Mouse (Mus musculus): ENCODE results near the gene Bscl2. TPM values are rescaled to one million over a fixed set of nuclear protein-coding genes. Genes with fewer than 3 reads are reported as not detected.

Gene Bscl2
- total RNA-seq (2023), result 45.4 to 52.9 TPM (median 48.9 TPM) in 4 replicates

DNA sequence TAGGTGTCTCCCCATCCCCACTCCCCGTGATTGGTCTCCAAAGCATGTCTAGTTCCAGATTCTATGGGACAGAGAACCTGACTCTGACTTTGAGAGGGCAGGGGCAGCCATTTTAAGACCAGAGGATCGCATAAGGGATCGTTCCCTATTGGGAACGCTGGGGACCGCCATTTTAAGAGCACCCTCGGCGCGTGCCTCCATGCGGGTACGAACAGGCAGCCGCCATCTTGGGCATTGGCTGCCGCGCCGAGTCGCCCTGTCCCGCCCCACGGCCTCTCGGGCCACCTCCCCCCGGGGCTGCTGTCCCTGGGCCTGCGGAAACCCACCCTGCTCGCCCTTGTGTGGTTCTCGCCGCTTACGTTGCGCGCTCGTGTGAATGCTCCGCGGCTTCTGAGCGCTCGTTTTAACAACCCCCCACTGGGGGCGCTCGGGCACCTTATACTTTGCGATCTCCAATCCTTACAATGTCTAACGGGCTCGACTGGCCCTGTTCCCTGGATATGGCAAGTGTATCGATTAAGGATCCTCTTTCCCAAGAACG lies at the start of gene Bscl2:
Gene Bscl2, plus strand, starts transcription at position 217 of the 541 bp plus-strand sequence.

DNA sequence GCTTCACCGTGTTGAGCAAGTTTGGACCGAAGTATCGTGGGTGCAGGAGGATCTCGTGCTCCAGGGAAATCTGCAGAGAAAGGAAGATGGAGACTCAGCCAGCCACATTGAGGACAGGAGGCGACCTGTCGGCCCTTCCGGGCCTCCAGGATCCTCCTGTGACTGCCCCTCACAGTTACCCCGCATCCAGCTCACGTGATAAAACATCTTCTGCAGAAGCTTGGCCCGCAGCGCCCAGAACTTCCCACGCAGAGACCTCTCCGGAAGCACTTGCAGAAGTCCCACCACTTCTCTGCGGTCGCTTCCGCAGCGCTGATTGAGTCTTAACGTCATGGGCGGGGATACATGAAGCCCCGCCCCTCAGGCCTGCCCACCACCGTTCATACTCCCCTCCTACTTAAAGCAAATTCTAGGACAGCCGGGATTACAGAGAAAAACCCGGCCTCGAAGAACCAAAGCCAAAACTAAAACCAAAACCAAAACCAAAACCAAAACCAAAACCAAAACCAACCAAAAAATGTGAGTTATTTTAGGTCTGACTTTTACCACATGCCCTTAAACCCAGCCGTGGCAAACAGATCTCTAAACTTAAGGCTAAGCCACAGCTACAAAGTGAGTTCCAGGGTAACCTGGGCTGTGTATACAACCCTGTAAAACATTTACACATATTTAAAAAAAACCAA lies 38.9 kb upstream of the Bscl2 start, which contains the start of gene Polr2g:
Gene Polr2g, minus strand, starts transcription at position 314 of the 683 bp plus-strand sequence.

DNA sequence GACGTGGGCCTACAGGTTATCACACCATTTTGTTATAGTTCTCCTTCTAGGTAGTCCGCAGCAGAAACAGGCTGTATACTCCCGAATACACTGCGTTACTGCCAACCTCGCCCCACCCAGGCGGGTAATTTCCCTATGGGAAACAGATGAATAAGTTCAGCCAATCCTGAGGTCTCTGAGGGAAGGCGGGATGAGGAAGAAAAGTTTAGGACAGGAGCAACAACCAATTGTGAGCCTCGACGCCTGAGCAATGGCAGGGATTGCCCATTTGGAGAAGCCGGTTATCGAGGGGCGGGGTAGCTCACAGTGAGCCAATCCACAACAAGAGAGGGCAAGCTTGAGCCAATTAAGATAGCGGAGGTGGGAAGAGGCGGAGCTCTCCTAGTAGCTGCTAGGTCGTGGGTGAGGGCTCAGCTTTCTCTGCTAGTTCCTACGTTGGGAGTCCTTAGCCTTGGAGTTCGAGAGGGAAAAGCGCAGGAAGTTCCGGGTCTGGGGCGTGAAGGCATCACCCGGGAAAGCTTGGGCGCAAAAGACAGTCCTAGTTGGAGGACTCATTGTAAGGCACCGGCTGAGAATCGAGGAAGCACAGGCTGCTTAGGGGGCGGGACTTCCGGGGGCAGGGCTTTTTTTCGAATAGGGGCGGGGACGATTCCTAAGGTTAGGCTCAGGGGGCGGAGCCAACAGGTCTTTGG lies 35.0 kb upstream of the Bscl2 start, which contains the start of gene Zbtb3:
Gene Zbtb3, plus strand, starts transcription at position 426 of the 692 bp plus-strand sequence.

DNA sequence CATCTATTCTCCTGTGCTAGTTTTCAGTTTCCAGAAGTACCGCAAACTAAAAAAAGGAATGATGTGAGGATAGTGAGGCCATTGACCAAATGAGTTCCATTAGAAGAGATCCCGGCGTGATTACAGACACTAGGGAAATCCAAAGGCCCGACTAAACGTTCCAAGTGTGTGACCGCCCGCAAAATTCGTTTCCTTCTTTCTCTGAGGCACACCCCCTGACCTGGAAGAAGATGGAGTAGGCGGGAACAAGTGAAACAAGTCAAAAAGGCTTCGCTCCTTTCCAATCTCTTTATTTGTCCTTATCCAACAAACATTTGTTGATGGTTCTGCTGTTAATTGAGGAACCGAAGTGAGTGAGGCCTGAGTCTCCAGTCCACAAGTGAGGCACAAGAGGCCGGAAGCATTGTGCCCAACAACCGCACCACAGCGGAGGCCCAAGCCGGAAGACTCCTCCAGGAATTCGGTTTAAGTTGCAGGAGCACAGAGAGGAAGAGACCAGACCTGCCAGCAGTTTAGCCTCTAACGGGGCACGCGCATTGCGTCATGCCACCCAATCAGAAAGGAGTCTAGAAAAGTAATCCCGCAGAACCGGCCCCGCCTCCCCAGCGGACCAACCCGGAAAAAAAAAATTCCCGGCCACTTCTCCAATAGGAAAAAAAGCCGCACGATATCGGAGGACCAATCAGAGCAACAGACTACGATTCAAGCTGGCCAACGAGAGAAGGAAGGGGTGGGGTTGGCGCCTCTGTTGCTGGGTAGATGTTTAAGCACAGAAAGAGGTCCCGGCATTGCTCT lies 18.3 kb upstream of the Bscl2 start, which contains the start of gene Ttc9c:
Gene Ttc9c, minus strand, starts transcription at position 533 of the 795 bp plus-strand sequence.

DNA sequence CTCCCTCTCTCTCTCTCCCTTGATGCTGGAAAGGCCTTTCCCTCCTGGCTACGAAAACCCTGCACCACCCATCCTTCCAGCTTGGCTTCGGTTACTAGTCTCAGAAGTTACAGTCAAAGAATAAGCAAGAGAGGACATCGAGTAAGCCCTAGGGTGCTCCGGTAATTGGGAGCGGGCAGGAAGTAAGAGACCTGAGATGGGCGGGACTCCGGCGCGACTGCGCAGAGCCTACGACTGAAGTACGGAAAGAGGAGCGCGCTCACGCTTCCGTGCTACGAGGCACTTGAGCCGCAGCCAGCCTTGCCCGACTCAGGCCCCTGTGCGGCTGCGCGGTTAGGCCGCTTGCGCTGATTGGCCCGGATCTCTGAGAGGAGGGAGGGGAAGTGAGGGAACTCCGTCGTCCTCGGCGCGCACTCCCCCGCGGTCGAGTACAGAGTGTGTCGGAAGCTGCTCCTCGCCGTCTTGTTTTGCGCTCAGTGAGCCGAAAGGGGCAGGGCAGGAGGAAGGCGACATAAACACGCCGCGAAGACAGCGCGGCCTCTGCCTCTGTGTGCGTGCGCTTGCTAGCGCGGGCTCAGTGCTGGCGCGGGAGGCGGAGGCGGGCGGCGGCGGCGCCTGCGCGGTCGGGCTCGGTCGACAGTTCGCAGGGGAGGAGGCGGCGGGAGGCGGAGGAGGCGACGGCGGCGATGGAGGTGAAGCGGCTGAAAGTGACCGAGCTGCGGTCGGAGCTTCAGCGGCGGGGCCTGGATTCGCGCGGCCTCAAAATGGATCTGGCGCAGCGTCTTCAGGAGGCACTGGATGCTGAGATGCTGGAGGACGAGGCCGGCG lies 17.5 kb upstream of the Bscl2 start, which contains the start of gene Hnrnpul2:
Gene Hnrnpul2, plus strand, starts transcription at position 415 of the 828 bp plus-strand sequence.

DNA sequence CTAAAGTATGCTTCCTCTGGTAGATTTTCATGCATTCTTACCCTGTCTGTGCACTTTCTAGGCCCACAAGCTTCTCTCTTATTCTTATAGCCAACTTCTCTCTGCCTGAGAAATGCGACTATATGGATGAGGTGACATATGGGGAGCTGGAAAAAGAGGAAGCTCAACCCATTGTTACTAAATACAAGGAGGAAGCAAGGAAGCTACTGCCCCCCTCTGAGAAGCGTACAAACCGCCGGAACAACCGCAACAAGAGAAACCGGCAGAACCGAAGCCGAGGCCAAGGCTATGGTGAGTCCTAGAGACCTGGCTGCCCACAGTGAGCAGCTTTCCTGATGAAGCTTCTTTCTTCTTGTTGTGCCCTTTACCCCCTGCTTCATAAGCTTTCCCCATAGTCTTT lies 7.6 kb upstream of the Bscl2 start, which contains the start of gene AC129217.1:
Gene AC129217.1, plus strand, starts transcription at position 114 of the 400 bp plus-strand sequence.

DNA sequence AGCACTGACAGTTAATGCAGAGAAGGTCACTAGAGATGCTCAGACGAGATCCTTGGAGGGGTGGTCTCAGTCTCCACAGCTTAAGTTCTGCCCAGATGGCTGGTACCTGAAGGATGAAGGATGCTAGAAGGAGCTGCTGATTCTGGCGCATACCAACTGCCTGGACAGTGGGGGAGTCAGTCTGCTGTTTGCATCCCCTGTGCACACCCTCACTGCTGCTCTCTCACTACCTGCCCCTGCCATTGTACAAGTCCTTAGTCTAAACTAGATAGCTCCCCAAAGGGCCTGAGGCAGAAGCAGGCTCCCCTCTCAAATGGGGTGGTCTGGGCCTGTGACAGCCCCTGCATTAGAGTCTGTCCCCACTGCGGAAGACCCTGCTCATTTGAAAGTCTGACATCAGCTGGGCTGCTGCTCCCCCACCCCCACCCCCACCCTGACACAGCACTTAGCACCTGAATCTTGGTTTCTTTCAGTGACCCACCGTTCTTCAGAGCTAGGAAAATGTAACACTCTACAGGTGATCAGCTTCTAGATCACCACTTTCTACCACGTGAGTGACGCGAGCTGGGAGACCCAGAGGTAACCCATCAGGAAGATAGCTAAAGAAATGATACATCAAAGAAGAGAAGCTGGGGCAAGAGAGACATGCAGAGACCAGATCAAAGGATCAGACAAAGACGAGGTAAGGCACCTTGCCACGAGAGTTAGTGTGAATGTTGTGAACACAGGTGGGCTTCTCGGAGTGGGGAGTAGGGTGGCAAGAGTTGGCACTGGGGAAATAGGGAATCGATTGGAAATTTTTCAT lies 2.0 kb downstream of the Bscl2 start, which contains the start of gene Gng3:
Gene Gng3, minus strand, starts transcription at position 92 of the 805 bp plus-strand sequence.

DNA sequence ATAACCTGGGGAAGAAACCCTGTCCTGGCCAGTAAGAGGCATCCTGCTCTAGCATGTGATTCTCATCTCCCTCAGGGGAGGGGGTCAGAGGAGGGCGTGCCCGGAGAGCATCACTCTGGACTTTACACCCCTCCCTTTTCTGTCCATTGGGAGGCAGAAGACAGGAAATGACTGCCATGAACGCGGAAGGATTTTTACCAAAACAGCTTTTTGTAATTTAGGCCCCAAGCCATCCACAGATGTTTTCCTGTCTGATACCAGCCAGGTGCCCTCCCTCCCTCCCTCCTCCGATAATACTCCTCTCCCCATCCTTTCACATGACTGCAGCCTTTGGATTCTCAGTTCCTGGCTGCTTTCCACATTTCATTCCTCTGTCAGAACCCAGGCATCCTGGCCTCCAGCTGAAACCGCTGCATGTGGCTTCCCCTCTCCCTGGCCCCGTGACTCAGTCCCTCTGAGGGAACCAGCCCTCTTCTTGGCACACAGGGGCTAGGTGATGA lies 13.2 kb downstream of the Bscl2 start, which contains the start of gene Lrrn4cl:
Gene Lrrn4cl, plus strand, starts transcription at position 367 of the 500 bp plus-strand sequence.

DNA sequence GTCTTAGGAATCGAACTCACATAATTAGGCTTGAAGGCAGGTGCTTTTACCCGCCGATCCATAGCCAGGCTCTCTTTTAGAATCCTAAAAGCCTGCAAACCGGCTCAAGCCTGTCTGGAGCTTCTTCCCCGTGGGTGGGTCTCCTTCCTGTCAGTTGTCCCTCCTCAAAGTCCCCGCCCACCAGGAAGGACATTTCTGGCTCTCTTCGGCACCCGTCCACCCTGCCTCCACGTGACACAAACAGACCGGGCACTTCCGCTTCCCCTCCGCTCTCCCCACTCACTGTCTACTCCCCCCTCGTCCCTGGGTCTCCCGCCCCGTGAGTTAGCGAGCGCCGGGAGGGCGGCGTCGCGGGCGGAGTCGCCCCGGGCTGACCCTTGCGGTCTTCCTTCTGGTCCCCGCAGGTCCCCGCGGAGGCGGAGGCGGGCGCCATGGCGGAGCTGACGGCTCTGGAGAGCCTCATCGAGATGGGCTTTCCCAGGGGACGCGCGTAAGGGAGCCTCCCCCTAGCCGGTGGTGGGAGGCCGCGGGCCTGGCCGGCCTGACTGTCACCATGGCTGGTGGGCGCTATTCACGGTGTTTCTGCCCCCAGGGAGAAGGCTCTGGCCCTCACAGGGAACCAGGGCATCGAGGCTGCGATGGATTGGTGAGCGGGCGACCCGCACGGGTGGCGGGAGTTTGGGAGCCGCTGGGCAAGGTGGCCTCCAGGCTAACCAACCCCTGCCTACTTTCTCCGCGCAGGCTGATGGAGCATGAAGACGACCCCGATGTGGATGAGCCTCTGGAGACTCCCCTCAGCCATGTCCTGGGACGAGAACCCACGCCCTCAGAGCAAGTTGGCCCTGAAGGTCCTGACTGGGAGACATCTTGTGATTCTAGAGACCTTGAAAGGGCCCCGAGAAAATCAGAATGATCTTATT lies 34.3 kb downstream of the Bscl2 start, which contains the start of gene Ubxn1:
Gene Ubxn1, plus strand, starts transcription at position 230 of the 920 bp plus-strand sequence.

DNA sequence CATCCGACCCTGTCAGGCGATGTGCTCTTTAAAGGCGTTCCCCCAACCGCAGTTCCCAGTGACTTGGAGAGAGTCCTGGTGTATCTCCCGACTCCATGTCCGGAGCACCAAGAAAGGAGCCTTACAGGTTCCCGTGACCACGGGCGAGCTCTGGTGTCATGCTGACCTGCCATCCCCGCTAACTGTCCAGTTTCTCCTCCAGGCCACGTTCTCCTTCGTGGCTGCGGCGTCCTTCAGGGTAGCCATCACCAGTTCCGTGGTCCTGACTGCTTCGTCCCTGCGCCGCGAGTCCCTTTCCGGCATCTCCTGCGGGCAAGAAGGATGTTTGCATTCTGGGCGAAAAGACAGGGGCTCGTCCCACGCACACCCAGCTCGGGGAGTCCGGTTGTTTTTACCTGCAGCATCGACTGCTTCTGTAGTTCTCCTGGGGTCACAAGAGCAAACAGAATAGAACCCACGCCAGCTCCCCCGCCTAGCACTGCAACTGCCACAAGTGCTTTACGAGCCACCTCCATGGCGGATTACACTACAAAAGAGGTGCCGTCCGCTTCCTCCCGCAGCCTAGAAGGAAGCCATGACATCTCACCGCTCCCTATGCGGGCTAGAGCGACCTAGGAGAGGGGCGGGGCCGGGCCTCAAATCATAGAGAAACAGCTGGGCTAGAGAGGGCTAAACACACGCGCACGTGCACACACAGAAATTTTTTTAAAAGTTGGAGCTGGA lies 43.2 kb downstream of the Bscl2 start, which contains the start of gene Uqcc3:
Gene Uqcc3, minus strand, starts transcription at position 613 of the 723 bp plus-strand sequence.

DNA sequence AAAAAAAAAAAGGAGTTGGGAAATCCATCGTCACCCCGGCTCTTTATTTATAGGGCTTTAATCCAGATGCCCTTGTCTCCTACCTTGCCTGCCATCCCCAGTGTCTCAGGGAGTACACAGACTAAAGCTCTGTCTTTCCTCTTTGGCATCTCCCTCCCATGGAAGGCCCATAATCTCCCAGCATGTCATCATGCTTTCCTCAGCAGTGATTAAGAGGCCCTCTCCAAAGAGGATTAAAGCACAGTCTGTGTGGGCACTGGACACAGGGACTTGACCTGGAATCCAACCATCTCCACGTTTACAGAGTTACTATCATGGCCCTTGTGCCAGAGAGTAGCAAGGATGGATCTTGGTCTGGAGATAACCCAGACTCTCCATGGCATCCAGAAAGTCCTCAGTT lies 46.3 kb downstream of the Bscl2 start, which contains the start of the genes Lbhd1 and Gm49403:
Gene Lbhd1, plus strand, starts transcription at position 117 of the 400 bp plus-strand sequence.
Gene Gm49403, plus strand, starts transcription at position 315 of the 400 bp plus-strand sequence.

DNA sequence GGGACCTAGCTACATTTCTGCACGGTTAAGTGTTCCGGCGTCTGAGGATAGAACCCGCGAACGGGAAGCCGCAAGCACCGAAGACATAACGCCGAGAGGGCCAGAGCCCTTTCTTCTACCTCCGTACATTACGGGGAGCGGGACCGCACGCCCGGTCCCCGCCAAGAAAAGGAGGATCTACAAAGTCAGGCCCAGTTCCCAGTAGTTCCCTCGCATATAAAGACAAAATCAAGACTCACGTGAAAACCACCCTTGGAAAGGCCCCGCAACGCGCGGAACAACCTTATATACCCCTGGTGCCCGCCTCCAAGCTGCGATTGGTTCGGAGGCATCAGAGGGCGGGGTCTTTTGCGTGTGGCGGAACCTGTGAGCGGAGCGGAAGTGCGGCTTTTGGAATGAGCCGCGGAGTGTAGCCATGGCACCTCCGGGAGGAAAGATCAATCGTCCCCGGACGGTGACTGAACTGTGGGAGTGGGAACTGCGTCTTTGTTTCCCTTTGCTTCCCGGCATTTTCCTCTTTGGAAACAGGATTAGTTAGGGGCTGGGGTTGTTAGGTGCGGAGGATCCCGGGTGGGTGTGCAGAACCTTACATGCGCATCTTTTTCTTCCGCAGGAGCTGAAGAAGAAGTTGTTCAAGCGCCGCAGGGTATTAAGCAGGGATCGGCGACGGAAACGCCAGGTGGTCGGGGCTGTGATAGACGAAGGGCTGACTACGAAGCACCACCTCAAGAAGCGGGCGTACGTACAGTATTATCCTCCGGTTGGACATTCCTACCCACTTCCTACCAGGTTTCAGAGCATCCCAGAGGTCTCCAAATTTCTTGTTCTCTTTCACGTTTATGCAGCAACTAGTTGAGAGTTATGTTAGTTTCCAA lies 51.5 kb downstream of the Bscl2 start, which contains the start of the genes 1810009A15Rik and Gm49416:
Gene 1810009A15Rik, plus strand, starts transcription at position 343 of the 875 bp plus-strand sequence.
Gene Gm49416, plus strand, starts transcription at position 416 of the 875 bp plus-strand sequence.

DNA sequence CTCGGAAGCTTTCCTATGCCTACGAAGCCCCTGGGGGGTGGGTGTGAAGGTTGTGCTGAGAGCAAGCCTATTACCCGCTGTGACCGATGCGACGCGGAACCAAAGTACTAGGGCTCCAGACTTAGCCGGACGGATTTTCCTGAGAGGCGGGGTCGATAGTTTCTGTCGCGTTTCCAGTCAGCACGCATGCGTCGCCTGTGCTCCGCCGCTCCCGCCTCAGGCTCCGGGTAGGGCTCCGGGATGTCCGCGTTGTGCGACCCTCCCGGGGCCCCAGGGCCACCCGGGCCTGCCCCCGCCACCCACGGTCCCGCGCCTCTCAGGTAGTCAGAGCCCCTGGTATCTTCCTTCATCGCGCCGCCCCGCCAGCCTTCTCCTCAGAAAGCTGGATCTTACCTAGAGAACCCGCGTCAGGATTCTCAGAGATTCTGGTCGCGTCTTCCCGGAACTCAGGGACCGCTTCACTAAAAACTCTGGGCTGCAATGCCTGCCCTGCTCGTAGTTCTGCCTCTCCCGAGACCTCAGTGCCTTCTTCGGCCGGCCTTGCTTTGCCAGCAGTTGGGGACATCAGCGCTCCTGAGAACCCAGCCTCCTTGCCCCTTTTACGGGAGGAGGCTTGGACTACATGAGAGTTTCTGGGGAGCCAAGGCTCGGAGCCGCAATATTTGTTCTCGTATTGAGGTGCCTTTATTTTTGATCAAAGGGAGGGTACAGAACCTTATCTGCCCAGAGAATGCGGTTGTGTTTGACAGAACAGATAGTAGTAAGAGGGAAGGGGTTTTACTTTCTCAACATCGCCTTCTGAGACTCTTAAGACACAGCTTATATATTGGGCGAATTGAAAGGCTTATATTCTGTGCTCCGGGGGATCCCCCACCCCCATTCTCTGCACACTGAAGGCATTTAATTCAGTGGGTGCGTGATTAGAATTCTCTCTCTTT lies 55.8 kb downstream of the Bscl2 start, which contains the start of gene Ints5:
Gene Ints5, plus strand, starts transcription at position 177 of the 938 bp plus-strand sequence.

DNA sequence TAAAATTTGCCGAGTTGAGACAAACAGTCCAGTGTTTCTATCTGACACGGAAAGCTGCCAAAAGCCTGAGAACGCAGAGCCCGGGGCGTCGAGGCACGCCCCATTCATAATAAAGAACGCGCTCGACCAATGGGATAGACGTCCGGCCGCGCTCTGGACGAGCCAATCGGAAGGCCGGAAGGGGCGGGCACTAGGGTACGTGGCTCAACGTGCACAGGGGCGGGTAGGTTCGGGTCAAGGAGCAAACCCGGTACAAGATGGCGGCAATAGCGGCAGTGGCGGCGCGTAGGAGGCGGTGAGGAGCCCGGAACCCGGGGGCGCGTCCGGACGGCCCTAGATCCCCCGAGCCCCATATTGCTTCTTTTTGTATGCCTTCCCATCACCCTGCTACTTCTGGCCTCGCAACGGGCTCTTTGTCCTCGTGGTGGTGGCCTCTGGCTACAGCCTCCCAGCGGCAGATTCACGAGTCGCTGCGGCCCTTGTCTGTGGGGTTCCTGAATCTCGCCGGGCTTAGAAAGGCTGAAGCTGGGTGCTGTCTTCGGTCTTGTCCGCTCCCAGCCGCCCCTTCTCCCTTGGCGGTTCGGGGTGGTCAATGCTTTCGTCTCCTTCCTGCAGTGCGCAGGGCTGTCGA lies 60.7 kb downstream of the Bscl2 start, which contains the start of gene Ganab:
Gene Ganab, plus strand, starts transcription at position 207 of the 631 bp plus-strand sequence.

